Mouse (Mus musculus) hindbrain, embryonic 13.5 days (tissue): ENCODE data around the gene Cdc42se1. TPM values are rescaled to one million over a fixed set of nuclear protein-coding genes. Genes with fewer than 3 reads are reported as not detected.
A peak's percentile ranks its signal among the peaks of the same experiment; 100 is the strongest.

Source experiments
- ATAC-seq: fragments of 200-750 bp; cut with Nextera tagmentation; 2 replicates; pipeline ENCODE4 v1.8.0; 2017; ENCODE audit warnings: moderate TSS enrichment; ENCODE audit not compliant: low FRiP score
- H3K27ac ChIP-seq: fragments of 300-500 bp; sonication (generic); 2 replicates; pipeline ENCODE4 v1.5.1; 2015; ENCODE audit warnings: inconsistent platforms, mild to moderate bottlenecking, moderate library complexity
- H3K27me3 ChIP-seq: fragments of 300-500 bp; sonication (generic); 2 replicates; pipeline ENCODE4 v1.6.1; 2015; ENCODE audit warnings: mild to moderate bottlenecking, inconsistent platforms
- H3K36me3 ChIP-seq: fragments of 300-500 bp; sonication (generic); 2 replicates; pipeline ENCODE4 v1.6.1; 2015; ENCODE audit warnings: mild to moderate bottlenecking, inconsistent platforms
- H3K4me1 ChIP-seq: fragments of 300-500 bp; sonication (generic); replicated peaks from 2 replicates; pipeline ENCODE4 v1.6.1; 2015; ENCODE audit warnings: inconsistent platforms
- H3K4me2 ChIP-seq: fragments of 300-500 bp; sonication (generic); 2 replicates; pipeline ENCODE4 v1.6.1; 2015; ENCODE audit warnings: inconsistent platforms, mild to moderate bottlenecking, moderate library complexity
- H3K4me3 ChIP-seq: fragments of 300-500 bp; sonication (generic); 2 replicates; pipeline ENCODE4 v1.5.1; 2015; ENCODE audit warnings: mild to moderate bottlenecking, inconsistent platforms
- H3K9ac ChIP-seq: fragments of 300-500 bp; sonication (generic); 2 replicates; pipeline ENCODE4 v1.6.1; 2015; ENCODE audit warnings: mild to moderate bottlenecking, inconsistent platforms
- H3K9me3 ChIP-seq: fragments of 300-500 bp; sonication (generic); 2 replicates; pipeline ENCODE4 v1.6.1; 2016; ENCODE audit warnings: inconsistent platforms
- WGBS: fragments of 180-500 bp; shearing (Covaris S2); methylation state at CpG from one replicate; pipeline ENCODE4 v1.1.7; 2015; 5-methylcytosine and 5-hydroxymethylcytosine counted together
- polyA plus RNA-seq: library from polyadenylated mRNA; unstranded; fragments of >200 nt; fragmentation: Nextera tagmentation; extraction: Ambion mirVana; gene quantifications from 2 replicates; pipeline ENCODE4 v1.2.1, GENCODE M21; 2015

The Cdc42se1 gene
- 65.5 and 68.9 TPM in 2 replicates for polyA plus RNA-seq

- H3K27me3 ChIP-seq: no peaks in the 10 kb centered on the region
- peaks cover 42% of the 10 kb centered on the region for H3K36me3 ChIP-seq
- peak within 1 kb of the TSS; percentile 95 for H3K9ac ChIP-seq
- H3K4me2 ChIP-seq: peak within 1 kb of the TSS; percentile 88
- H3K27ac ChIP-seq: peak within 1 kb of the TSS; percentile 99
- peak; percentile 91 for ATAC-seq
- H3K4me1 ChIP-seq: peaks cover 65% of the 10 kb centered on the region
- peak within 1 kb of the TSS; percentile 88 for H3K4me3 ChIP-seq
- WGBS: under 1% methylated on average over 64 of the region's 64 CpGs
- no peaks in the 10 kb centered on the region for H3K9me3 ChIP-seq
Observed at GRCm38 (mm10) chr3:95228148-95228893, at the start of gene Cdc42se1. Gene Cdc42se1 (plus strand): TSS chr3:95228732.

- Histone ChIP-seq H3K27ac (no peak overlapping the region), H3K4me1 (peaks cover 2% of the 10 kb centered on the region), H3K36me3 (peaks cover 14% of the 10 kb centered on the region), H3K9ac (no peak overlapping the region), H3K4me3 (no peak overlapping the region), H3K4me2 (no peak overlapping the region), H3K9me3 (no peaks in the 10 kb centered on the region), H3K27me3 (no peaks in the 10 kb centered on the region)
- WGBS: 92% methylated on average over 5 of the region's 5 CpGs
- ATAC-seq: no peak
Observed at GRCm38 (mm10) chr3:95178948-95179347, 49.6 kb upstream of the Cdc42se1 start.

GRCm38 (mm10) chr3:95179890-95180289 lies 48.6 kb upstream of the Cdc42se1 start:
- H3K4me1 ChIP-seq: no peaks in the 10 kb centered on the region
- no peaks in the 10 kb centered on the region for H3K27me3 ChIP-seq
- H3K36me3 ChIP-seq: peaks cover 20% of the 10 kb centered on the region
- no peak overlapping the region for H3K9ac ChIP-seq
- no peak overlapping the region for H3K4me2 ChIP-seq
- H3K27ac ChIP-seq: no peak overlapping the region
- no peak for ATAC-seq
- 71% methylated on average over 3 of the region's 3 CpGs for WGBS
- no peaks in the 10 kb centered on the region for H3K9me3 ChIP-seq
- no peak overlapping the region for H3K4me3 ChIP-seq

GRCm38 (mm10) chr3:95181841-95182240 lies 46.7 kb upstream of the Cdc42se1 start:
- no peak overlapping the region for H3K4me3 ChIP-seq
- no peak for ATAC-seq
- H3K36me3 ChIP-seq: peaks cover 32% of the 10 kb centered on the region
- H3K27me3 ChIP-seq: no peaks in the 10 kb centered on the region
- no peak overlapping the region for H3K4me2 ChIP-seq
- 67% methylated on average over 1 of the region's 1 CpGs for WGBS
- H3K4me1 ChIP-seq: no peaks in the 10 kb centered on the region
- no peaks in the 10 kb centered on the region for H3K9me3 ChIP-seq
- H3K27ac ChIP-seq: no peak overlapping the region
- H3K9ac ChIP-seq: no peak overlapping the region

GRCm38 (mm10) chr3:95184796-95185577 lies 43.5 kb upstream of the Cdc42se1 start:
- H3K36me3 ChIP-seq: peaks cover 64% of the 10 kb centered on the region
- 96% methylated on average over 9 of the region's 9 CpGs for WGBS

GRCm38 (mm10) chr3:95186100-95186499 lies 42.4 kb upstream of the Cdc42se1 start:
- ATAC-seq: no peak
- H3K27ac ChIP-seq: no peak overlapping the region
- no peaks in the 10 kb centered on the region for H3K27me3 ChIP-seq
- no peak overlapping the region for H3K4me3 ChIP-seq
- H3K9me3 ChIP-seq: no peaks in the 10 kb centered on the region
- H3K9ac ChIP-seq: no peak overlapping the region
- WGBS: 91% methylated on average over 2 of the region's 2 CpGs
- H3K4me1 ChIP-seq: no peaks in the 10 kb centered on the region
- H3K36me3 ChIP-seq: peaks cover 69% of the 10 kb centered on the region
- no peak overlapping the region for H3K4me2 ChIP-seq

More at GRCm38 (mm10) chr3:95184796-95185577, 43.5 kb upstream of the Cdc42se1 start:
- no peak overlapping the region for H3K4me2 ChIP-seq
- H3K9me3 ChIP-seq: no peaks in the 10 kb centered on the region
- no peak overlapping the region for H3K9ac ChIP-seq
- H3K27me3 ChIP-seq: no peaks in the 10 kb centered on the region
- H3K4me3 ChIP-seq: no peak overlapping the region
- no peak for ATAC-seq
- H3K27ac ChIP-seq: no peak overlapping the region
- H3K4me1 ChIP-seq: no peaks in the 10 kb centered on the region

- Histone ChIP-seq H3K27ac (no peak overlapping the region), H3K4me2 (no peak overlapping the region), H3K9ac (no peak overlapping the region), H3K4me1 (no peaks in the 10 kb centered on the region), H3K27me3 (no peaks in the 10 kb centered on the region), H3K9me3 (no peaks in the 10 kb centered on the region), H3K4me3 (no peak overlapping the region), H3K36me3 (peaks cover 69% of the 10 kb centered on the region)
- 93% methylated on average over 6 of the region's 6 CpGs for WGBS
- no peak for ATAC-seq
Observed at GRCm38 (mm10) chr3:95186888-95187287, 41.6 kb upstream of the Cdc42se1 start.

- Histone ChIP-seq H3K36me3 (peaks cover 72% of the 10 kb centered on the region), H3K4me1 (no peaks in the 10 kb centered on the region), H3K4me3 (no peak overlapping the region), H3K27me3 (no peaks in the 10 kb centered on the region), H3K4me2 (no peak overlapping the region), H3K27ac (no peak overlapping the region), H3K9me3 (no peaks in the 10 kb centered on the region), H3K9ac (no peak overlapping the region)
- 87% methylated on average over 6 of the region's 6 CpGs for WGBS
- ATAC-seq: no peak
Observed at GRCm38 (mm10) chr3:95194721-95195135, 33.8 kb upstream of the Cdc42se1 start.

GRCm38 (mm10) chr3:95195772-95196171 lies 32.8 kb upstream of the Cdc42se1 start:
- no peak for ATAC-seq
- H3K4me2 ChIP-seq: no peak overlapping the region
- H3K27ac ChIP-seq: no peak overlapping the region
- no peak overlapping the region for H3K9ac ChIP-seq
- H3K27me3 ChIP-seq: no peaks in the 10 kb centered on the region
- 92% methylated on average over 2 of the region's 2 CpGs for WGBS
- H3K36me3 ChIP-seq: peaks cover 74% of the 10 kb centered on the region
- no peak overlapping the region for H3K4me3 ChIP-seq
- no peaks in the 10 kb centered on the region for H3K9me3 ChIP-seq
- no peaks in the 10 kb centered on the region for H3K4me1 ChIP-seq

GRCm38 (mm10) chr3:95199101-95199500 lies 29.4 kb upstream of the Cdc42se1 start:
- Histone ChIP-seq H3K4me3 (no peak overlapping the region), H3K27me3 (no peaks in the 10 kb centered on the region), H3K9ac (no peak overlapping the region), H3K4me2 (no peak overlapping the region), H3K9me3 (no peaks in the 10 kb centered on the region), H3K4me1 (no peaks in the 10 kb centered on the region), H3K36me3 (peaks cover 85% of the 10 kb centered on the region), H3K27ac (no peak overlapping the region)
- 83% methylated on average over 1 of the region's 1 CpGs for WGBS
- ATAC-seq: no peak

GRCm38 (mm10) chr3:95200132-95200531 lies 28.4 kb upstream of the Cdc42se1 start:
- Histone ChIP-seq H3K27me3 (no peaks in the 10 kb centered on the region), H3K4me3 (no peak overlapping the region), H3K36me3 (peaks cover 86% of the 10 kb centered on the region), H3K9ac (no peak overlapping the region), H3K4me1 (no peaks in the 10 kb centered on the region), H3K9me3 (no peaks in the 10 kb centered on the region), H3K4me2 (no peak overlapping the region), H3K27ac (no peak overlapping the region)
- WGBS: 85% methylated on average over 7 of the region's 7 CpGs
- no peak for ATAC-seq

GRCm38 (mm10) chr3:95200562-95200961 lies 28.0 kb upstream of the Cdc42se1 start:
- H3K27ac ChIP-seq: no peak overlapping the region
- no peak for ATAC-seq
- H3K4me1 ChIP-seq: no peaks in the 10 kb centered on the region
- H3K36me3 ChIP-seq: peaks cover 86% of the 10 kb centered on the region
- no peak overlapping the region for H3K4me3 ChIP-seq
- no peaks in the 10 kb centered on the region for H3K27me3 ChIP-seq
- no peak overlapping the region for H3K9ac ChIP-seq
- H3K4me2 ChIP-seq: no peak overlapping the region
- no peaks in the 10 kb centered on the region for H3K9me3 ChIP-seq
- 73% methylated on average over 2 of the region's 2 CpGs for WGBS
